Mouse (Mus musculus) gastrocnemius, adult 2 months (tissue): Measurements from ENCODE around the gene Cbx5. TPM values are rescaled to one million over a fixed set of nuclear protein-coding genes. Genes with fewer than 3 reads are reported as not detected.
A peak's percentile ranks its signal among the peaks of the same experiment; 100 is the strongest.

ENCODE experiments used
- DNase-seq: peaks from one replicate; pipeline ENCODE4 v3.0.0; 2022
- H3K27ac ChIP-seq: fragments of 200-600 bp; 2 replicates; pipeline ENCODE4 v1.8.1; 2022; ENCODE audit warnings: mild to moderate bottlenecking
- H3K4me3 ChIP-seq: fragments of 200-600 bp; 2 replicates; pipeline ENCODE4 v1.8.1; 2022; ENCODE audit warnings: mild to moderate bottlenecking, moderate library complexity
- CTCF ChIP-seq: fragments of 200-600 bp; IDR thresholded peaks from 2 replicates; pipeline ENCODE4 v1.8.1; 2022; ENCODE audit warnings: antibody characterized with exemption, mild to moderate bottlenecking, moderate library complexity
- intact Hi-C: fragments of 180-260 bp; cut with DNase I; formaldehyde crosslinking; loops from one replicate; pipeline ENCODE4 v1.15.1; 2025
- total RNA-seq, 2 experiments: library from RNA; stranded (reverse); gene quantifications; 2 replicates each; pipeline ENCODE4 v1.2.3; 2021

Cbx5 gene
- total RNA-seq, 2 experiments from 2014 or later, result 24.4 to 36.6 TPM

DNA sequence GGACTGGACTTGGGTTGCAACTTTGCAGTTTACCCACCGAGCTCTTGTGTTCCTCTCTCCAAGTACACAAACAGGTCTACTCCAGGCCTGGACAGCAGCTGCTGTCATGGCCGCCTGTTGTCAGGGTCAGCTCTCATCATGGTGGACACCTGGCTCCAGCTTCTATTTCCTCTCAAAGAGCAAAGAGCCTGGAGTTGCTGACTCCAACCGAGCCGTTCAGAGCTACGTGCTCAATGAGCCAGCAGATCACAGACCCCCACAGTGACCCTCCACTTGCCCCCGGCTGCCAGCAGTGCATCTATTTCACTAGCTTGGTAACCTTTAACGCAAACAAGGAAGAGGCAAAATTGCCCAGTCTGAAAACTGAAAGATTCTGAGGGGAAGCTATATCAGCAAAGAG, 49.5 kb downstream of the Cbx5 start:
- no peak overlapping the region for H3K4me3 ChIP-seq
- DNase-seq, result no peak
- no peak for TF ChIP-seq CTCF
- no peak overlapping the region for H3K27ac ChIP-seq
- intact Hi-C loops, result no loop called here

DNA sequence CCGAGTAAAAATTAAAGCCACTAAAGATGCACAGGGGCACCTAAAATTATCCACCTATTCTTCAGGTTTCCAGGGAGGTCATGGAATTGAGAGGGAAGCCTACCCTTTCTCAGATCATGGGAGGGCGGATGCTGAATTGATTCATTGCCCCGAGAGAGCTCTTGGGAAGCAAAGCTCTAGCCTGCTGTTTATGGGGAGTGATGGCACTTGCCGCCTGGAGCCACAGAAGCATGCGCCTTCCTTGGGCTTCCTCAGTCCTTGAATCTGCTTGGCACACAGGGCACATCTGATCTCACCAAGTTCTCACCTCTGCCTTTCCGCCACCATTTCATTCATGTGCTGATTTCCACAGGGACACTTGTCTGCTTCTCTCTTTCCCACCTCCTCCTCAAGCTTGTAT, 51.8 kb downstream of the Cbx5 start:
- TF ChIP-seq CTCF, result no peak
- no peak overlapping the region for H3K27ac ChIP-seq
- no peak for DNase-seq
- intact Hi-C loops, result loop anchor here (5.0 kb wide), 1 partner anchor 39 kb away; no protein-coding TSS in a partner anchor
- H3K4me3 ChIP-seq, result no peak overlapping the region

DNA sequence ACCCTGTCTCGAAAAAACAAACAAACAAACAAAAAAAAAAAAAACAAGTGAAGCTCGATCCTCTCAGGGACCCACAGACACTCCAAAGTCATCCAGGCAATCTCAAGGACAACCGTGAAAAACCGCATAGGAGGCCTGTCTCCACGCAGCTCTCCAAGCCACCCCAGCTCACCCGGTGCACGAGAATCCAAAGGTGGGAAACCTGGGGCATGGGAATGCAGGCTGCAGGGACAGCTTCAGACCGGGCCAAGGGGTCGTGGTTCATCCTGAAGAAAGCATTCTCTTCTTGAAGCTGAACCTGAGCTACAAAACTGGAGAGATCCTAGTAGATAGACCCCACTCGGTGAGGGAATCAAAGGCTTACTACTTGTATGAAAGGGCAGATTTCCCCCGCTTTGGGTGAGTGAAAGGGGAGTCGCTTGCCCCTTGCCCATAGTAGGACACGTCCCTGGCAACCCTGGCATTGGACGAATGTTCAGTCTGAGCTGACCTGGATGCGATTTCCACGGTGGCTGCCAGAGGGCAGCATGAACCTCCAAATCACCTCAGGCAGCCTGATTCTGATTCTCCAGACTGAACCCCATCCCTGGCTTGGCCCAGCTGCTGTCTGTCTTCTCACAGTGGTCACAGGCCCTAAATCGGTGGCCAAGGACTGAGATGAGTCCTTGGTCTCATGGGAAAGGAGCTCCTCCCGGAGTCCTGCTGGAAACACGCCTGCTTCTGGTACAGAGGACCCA, 54.0 kb downstream of the Cbx5 start:
- peak; percentile 70 for TF ChIP-seq CTCF
- H3K27ac ChIP-seq, result no peak overlapping the region
- no peak overlapping the region for H3K4me3 ChIP-seq
- peak; percentile 78 for DNase-seq
- intact Hi-C loops, result loop anchor here (1.0 to 5.0 kb wide), 2 partner anchors 42 to 127 kb away; no protein-coding TSS in a partner anchor

DNA sequence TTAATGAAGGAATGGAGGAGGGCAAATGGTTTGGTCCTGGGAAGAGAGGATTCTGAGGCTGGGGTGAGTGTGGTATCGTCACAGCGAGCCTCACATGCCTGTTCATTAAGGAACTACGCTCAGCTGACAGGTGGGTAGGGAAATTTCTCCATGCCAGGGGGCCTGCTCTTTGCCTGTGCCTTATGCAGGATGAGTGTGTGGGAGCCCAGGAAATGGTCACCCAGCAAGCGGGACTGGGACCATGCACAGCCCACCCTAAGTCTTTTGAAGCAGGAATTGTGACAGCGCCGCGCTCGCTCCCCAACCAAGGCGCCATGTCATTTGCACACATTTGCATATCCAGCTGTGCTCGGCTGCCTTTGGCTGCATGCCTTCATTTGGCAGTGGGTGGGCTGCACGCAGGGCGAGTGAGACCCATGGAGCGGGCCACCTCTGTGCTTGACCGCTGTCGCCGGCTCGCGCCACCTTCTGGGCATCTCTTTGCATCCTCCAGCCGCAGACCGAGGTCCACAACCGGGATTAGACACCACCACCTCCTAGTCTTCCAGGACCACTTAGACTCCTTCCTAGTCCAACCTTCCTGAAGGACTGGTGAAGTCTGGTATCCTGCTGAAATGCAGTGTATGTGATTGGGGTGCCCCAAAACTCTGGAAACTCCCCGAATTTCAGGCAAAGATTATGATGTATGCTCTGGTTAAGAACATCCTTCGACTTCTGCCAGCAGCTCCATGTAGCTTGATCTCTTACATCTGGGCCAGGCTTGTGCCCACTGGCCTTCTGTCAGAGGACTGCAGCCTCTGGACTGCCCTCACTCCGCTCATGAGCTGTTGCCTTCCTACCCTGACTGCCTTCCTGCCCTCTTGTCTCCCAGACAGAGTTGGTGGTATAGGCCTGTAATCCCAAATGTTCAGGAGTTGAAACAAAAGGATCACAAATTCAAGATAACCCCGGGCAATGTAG, 55.7 kb downstream of the Cbx5 start:
- TF ChIP-seq CTCF, result peak; percentile 37
- intact Hi-C loops, result loop anchor here (2.0 kb wide), 1 partner anchor 123 kb away; no protein-coding TSS in a partner anchor
- H3K4me3 ChIP-seq, result peak overlapping the region; percentile 87
- no peak overlapping the region for H3K27ac ChIP-seq
- DNase-seq, result peak; percentile 61

DNA sequence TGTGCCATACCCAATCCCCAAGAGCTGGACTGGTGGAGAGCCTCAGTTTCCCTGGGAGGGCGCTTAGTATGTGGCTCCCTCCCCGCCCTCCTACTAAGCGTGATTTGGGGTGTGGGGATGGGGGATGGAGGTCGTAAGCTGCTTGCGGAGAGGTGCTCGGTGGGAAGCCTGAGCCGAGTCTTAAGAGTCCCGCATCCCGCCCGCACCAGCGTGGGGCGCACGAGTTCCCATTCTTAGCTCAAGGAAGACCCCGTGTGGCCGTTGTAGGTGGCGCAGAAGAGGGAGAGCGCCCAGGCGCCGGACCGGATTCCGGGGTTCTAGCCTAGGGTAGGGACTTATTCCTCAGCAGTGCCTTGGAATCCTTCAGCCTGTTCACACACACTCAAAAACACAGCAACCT, 56.5 kb downstream of the Cbx5 start:
- peak; percentile 78 for DNase-seq
- intact Hi-C loops, result loop anchor here (2.0 kb wide), 1 partner anchor 124 kb away; no protein-coding TSS in a partner anchor
- Histone ChIP-seq H3K4me3 (peak overlapping the region; percentile 87), H3K27ac (no peak overlapping the region)
- TF ChIP-seq CTCF, result peak; percentile 73

DNA sequence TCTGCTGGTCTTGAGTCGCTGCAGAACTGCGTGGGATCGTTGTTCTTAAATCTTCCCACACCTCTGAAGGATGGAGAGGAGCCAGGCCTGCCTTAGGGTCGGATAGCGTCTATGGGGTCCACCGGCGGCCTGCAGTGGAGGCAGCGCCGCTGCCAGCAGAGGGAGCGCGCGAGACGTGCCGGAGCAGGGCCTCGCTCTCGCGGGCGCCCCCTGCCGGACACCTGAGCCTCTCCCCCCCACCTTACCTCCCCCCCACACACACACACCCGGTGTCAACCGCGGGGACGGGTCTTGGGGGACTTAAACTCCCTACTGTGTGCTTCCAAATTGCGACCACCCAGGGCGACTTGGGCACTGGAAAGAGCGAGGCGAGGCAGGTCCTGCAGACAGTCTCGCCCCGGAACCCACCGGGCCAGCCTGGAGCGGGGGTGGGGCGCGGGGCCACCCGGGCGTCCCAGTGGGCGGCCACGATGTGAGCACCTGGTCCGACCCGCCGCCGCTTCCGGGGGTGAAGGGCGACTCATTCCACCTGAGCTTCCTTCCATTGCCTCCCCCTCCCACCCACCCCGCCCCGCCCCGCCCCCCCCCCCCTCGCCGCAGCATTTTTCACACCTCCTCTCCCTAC, 57.3 kb downstream of the Cbx5 start:
- H3K27ac ChIP-seq, result peak overlapping the region; percentile 64
- H3K4me3 ChIP-seq, result peak overlapping the region; percentile 87
- peak; percentile 92 for DNase-seq
- TF ChIP-seq CTCF, result no peak
- intact Hi-C loops, result loop anchor here (2.0 kb wide), 1 partner anchor 125 kb away; no protein-coding TSS in a partner anchor

DNA sequence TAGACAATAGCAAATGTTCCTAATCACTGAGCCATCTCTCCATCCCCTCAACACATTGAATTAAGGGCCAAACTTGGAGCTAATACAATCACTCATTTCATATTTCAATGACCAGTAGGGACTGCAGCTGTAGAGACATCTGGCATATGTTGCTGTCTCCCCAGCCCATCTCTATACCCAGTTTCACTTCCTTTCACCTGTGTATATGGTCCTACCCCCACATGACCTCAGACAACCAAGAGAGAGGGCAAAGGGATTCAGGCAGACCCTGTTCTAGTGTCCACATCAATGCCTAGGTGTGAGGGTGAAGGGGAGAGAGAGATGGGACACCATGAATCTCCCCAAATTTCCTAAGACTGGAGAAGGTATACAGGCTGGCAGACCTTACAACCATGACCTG, 59.2 kb downstream of the Cbx5 start:
- Histone ChIP-seq H3K27ac (no peak overlapping the region), H3K4me3 (no peak overlapping the region)
- no peak for DNase-seq
- TF ChIP-seq CTCF, result no peak
- intact Hi-C loops, result no loop called here

DNA sequence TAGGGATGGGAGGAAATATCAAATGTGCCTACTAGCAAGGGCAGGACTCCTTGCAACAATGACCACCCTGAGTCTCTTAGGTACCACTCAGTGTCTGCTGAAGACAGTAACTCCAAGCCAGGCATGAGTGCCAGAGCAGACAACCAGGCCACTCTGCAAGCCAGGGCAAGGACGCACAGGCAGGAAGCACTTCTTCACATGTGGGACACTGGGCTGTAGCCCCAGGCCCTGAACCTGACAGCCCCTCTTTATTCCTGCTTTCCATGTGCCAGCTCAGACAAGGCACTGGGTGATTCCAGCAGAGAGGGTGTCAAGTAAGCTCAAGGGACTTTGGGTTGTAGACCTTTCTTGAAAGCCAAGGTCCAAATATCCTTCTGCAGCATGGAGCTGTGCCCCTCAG, 60.8 kb downstream of the Cbx5 start:
- Histone ChIP-seq H3K27ac (no peak overlapping the region), H3K4me3 (no peak overlapping the region)
- intact Hi-C loops, result no loop called here
- DNase-seq, result no peak
- no peak for TF ChIP-seq CTCF

DNA sequence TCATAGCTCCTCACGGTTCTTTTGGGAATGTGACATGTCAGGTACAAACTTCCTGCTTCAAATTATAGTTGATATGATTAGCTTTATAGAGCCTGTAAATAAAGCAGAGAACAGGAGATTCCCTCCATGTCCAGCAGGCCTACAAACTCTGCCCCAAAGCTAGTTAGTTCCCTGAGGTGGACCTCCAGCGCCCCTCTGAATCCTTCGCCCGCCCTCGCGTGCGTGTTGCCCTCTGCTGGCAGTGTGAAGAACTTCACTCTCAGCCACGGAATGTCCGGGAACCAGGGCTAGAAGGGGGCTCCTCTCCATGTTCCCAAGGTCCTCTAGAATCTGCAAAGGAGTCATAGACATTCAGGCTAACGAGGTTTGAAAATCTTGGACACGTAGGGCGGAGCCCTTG, 61.5 kb downstream of the Cbx5 start:
- H3K4me3 ChIP-seq, result no peak overlapping the region
- intact Hi-C loops, result no loop called here
- no peak overlapping the region for H3K27ac ChIP-seq
- peak; percentile 58 for DNase-seq
- peak; percentile 85 for TF ChIP-seq CTCF

DNA sequence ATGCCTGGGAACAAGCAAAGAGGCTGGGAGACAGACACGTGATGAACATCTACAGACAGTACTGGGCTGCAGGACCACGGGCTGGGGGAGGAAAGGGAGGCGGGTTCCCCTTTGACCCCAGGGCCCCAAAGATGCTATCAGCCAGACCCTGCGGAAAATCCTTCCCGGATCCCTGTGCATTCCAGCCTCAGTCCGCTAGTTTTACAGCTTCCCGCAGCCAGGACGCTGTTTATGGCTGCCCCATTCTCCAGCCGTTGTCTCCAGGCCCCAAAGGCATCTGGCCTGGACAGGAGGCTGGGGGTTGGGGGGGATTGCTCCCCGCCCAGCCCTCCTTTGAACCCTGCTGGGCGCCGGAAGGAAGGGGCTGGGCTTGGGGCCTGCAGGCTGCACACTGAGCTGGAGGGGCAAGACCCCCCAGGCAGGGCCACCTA, 62.0 kb downstream of the Cbx5 start:
- TF ChIP-seq CTCF, result no peak
- DNase-seq, result no peak
- Histone ChIP-seq H3K27ac (no peak overlapping the region), H3K4me3 (no peak overlapping the region)
- intact Hi-C loops, result loop anchor here (1.0 to 2.0 kb wide), 3 partner anchors 211 to 417 kb away; partner anchors contain the start of gene Hoxc10

DNA sequence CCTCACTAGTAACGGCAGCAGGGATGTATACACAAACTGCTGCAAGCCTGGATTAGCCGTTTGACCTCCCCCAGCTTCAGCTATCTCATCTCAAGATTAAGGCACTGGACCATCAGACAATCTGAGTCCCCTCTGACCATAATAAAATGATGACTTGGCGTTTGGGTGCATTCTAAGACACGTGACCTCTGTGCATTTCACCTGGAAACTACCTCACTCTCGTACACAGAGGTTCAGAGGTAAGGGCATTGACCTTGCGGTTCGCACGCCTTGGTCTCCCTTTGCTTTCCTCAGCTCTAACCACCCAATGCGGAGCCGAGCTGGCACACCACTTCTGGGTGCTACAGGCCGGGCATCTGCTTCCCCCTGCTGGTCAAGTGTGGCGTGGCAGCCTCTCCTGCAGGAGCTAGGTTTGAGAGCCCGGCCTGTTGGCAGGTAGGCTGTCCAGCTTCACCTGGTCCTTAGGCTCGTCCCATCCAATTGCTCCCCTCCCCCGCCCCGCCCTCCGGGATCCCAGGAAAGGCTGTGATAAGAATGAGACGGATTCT, 62.7 kb downstream of the Cbx5 start:
- Histone ChIP-seq H3K27ac (peak overlapping the region; percentile 40; the same call in 1 of the 2 replicates), H3K4me3 (peak overlapping the region; percentile 31; the same call in 1 of the 2 replicates)
- peak; percentile 95 for DNase-seq
- TF ChIP-seq CTCF, result no peak; the same call in 1 of the 2 replicates
- intact Hi-C loops, result loop anchor here (1.0 to 2.0 kb wide), 3 partner anchors 211 to 416 kb away; partner anchors contain the start of gene Hoxc10

DNA sequence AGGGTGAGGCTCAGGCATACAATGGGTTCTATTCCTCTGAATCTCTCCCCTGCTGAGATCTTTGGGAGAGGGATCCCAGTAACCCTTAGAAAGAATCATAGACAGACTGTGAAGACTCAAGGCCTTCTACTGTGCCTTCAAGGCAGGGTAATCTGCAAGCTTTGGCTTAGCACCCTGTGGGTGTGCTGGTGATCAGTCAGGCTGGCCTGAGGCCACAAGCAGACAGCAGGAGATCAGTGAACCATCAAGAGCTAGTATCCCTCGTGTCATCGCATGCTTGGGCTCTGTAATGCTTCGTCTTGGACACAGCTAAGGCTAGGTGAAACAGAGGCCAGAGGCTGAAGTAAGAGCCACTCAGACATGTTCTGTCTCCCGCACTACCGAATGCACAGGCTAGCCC, 66.4 kb downstream of the Cbx5 start:
- no peak for DNase-seq
- intact Hi-C loops, result no loop called here
- Histone ChIP-seq H3K4me3 (no peak overlapping the region), H3K27ac (peak overlapping the region; percentile 41)
- no peak for TF ChIP-seq CTCF
